Mouse (Mus musculus) embryonic stem cell, embryonic (primary cell): ENCODE data around the gene Defb15.
"Not testable (repeated sequence)": the region's sequence is repeated elsewhere in the genome, so short reads cannot be mapped to it uniquely, and the experiment has no call there.

ENCODE experiments used
- CTCF ChIA-PET, 4 experiments: fragments of 300-600 bp in 2 of 4; fragments of 350-600 bp in 2 of 4; sonication (Branson Sonifier 250); formaldehyde crosslinking; loops; one replicate each; lab custom pipeline; 2022; ENCODE audit warnings: inconsistent platforms in 2 of 4; lab: Charles Lee
- POLR2A ChIA-PET, 4 experiments: fragments of 300-600 bp in 2 of 4; fragments of 350-600 bp in 2 of 4; sonication (Branson Sonifier 250); formaldehyde crosslinking; loops; one replicate each; lab custom pipeline; 2022; ENCODE audit warnings: antibody characterized with exemption in 4 of 4, inconsistent platforms in 1 of 4; lab: Charles Lee

Defb15 gene

GRCm38 (mm10) chr8:21932610-21933009, at the start of gene Defb15:
TSS of gene Defb15 (minus strand) at chr8:21932710.
- ChIA-PET POLR2A (no interaction called here), CTCF (no interaction called here)

- ChIA-PET POLR2A (interaction anchor here in 3 of 4 experiments (1.0 to 1.6 kb wide), 5 partner anchors 20 to 224 kb away, joined by 3 to 6 read pairs (median 4); partner anchors contain the start of genes Alg11 (in 1 of the 3) and Ckap2 (in 1 of the 3)), CTCF (interaction anchor here (0.5 to 1.6 kb wide), 18 partner anchors 9 to 973 kb away, joined by 3 to 14 read pairs (median 3); partner anchors contain the start of gene Nek5 (in 1 of the 4))
Observed at GRCm38 (mm10) chr8:21981664-21982337, 49.3 kb upstream of the Defb15 start.

- ChIA-PET POLR2A (no interaction called here), CTCF (interaction anchor here in 1 of 4 experiments (0.7 kb wide), 1 partner anchor 806 kb away, joined by 3 read pairs; no protein-coding TSS in a partner anchor)
Observed at GRCm38 (mm10) chr8:21978193-21978592, 45.7 kb upstream of the Defb15 start.

GRCm38 (mm10) chr8:21969475-21969874, 37.0 kb upstream of the Defb15 start, which contains the start of gene Ccdc70:
TSS of gene Ccdc70 (plus strand) at chr8:21969775.
- ChIA-PET CTCF (no interaction called here), POLR2A (no interaction called here)

GRCm38 (mm10) chr8:21966646-21967045, 34.1 kb upstream of the Defb15 start:
- ChIA-PET POLR2A (no interaction called here), CTCF (no interaction called here)

- CTCF ChIA-PET, result interaction anchor here in 1 of 4 experiments (0.6 kb wide), 2 partner anchors 18 to 38 kb away, joined by 3 to 4 read pairs; no protein-coding TSS in a partner anchor
- POLR2A ChIA-PET, result no interaction called here
Observed at GRCm38 (mm10) chr8:21958414-21958813, 25.9 kb upstream of the Defb15 start, which contains the start of gene Fam90a1a. TSS of gene Fam90a1a (plus strand) at chr8:21958714.

GRCm38 (mm10) chr8:21956336-21956735, 23.8 kb upstream of the Defb15 start:
- ChIA-PET CTCF (interaction anchor here in 2 of 4 experiments (1.3 kb wide), 2 partner anchors 200 kb away, joined by 3 to 6 read pairs; no protein-coding TSS in a partner anchor), POLR2A (interaction anchor here in 2 of 4 experiments (0.5 to 1.2 kb wide), 2 partner anchors 8 to 210 kb away, joined by 3 to 4 read pairs; partner anchors contain the start of gene Nek3 (in 1 of the 2))

GRCm38 (mm10) chr8:21955321-21955720, 22.8 kb upstream of the Defb15 start:
- ChIA-PET POLR2A (interaction anchor here in 1 of 4 experiments (1.2 kb wide), 1 partner anchor 9 kb away, joined by 3 read pairs; no protein-coding TSS in a partner anchor), CTCF (interaction anchor here in 2 of 4 experiments (1.3 kb wide), 2 partner anchors 199 kb away, joined by 3 to 6 read pairs; no protein-coding TSS in a partner anchor)

- POLR2A ChIA-PET, result interaction anchor here in 1 of 4 experiments (0.6 to 1.1 kb wide), 2 partner anchors 20 to 79 kb away, joined by 3 read pairs; no protein-coding TSS in a partner anchor
Observed at GRCm38 (mm10) chr8:21947311-21948017, 15.0 kb upstream of the Defb15 start.

GRCm38 (mm10) chr8:21946462-21946861, 14.0 kb upstream of the Defb15 start, which contains the start of gene Defb13:
TSS of gene Defb13 (plus strand) at chr8:21946762.
- POLR2A ChIA-PET, result no interaction called here

More at GRCm38 (mm10) chr8:21947311-21948017, 15.0 kb upstream of the Defb15 start:
- CTCF ChIA-PET, result interaction anchor here in 2 of 4 experiments (0.5 to 0.8 kb wide), 2 partner anchors 85 to 177 kb away, joined by 3 read pairs; partner anchors contain the start of gene Nek5 (in 1 of the 2)

GRCm38 (mm10) chr8:21938052-21938451, 5.5 kb upstream of the Defb15 start, which contains the start of gene Defb35:
TSS of gene Defb35 (plus strand) at chr8:21938352.
- CTCF ChIA-PET, POLR2A ChIA-PET: not testable (repeated sequence)

More at GRCm38 (mm10) chr8:21946462-21946861, 14.0 kb upstream of the Defb15 start, which contains the start of gene Defb13:
- CTCF ChIA-PET, result no interaction called here

- CTCF ChIA-PET, POLR2A ChIA-PET: not testable (repeated sequence)
Observed at GRCm38 (mm10) chr8:21930754-21931153, 1.8 kb downstream of the Defb15 start.

GRCm38 (mm10) chr8:21915625-21916024, 16.9 kb downstream of the Defb15 start:
- ChIA-PET CTCF (no interaction called here), POLR2A (interaction anchor here in 1 of 4 experiments (0.6 kb wide), 1 partner anchor 12 kb away, joined by 5 read pairs; no protein-coding TSS in a partner anchor)

- CTCF ChIA-PET, result no interaction called here
- POLR2A ChIA-PET, result no interaction called here
Observed at GRCm38 (mm10) chr8:21912554-21912953, 20.0 kb downstream of the Defb15 start.

- POLR2A ChIA-PET, result no interaction called here
- CTCF ChIA-PET, result no interaction called here
Observed at GRCm38 (mm10) chr8:21911931-21912330, 20.6 kb downstream of the Defb15 start.

GRCm38 (mm10) chr8:21906290-21906689, 26.2 kb downstream of the Defb15 start, which contains the start of gene Defb11:
TSS of gene Defb11 (minus strand) at chr8:21906412.
- POLR2A ChIA-PET, CTCF ChIA-PET: not testable (repeated sequence)

- POLR2A ChIA-PET, result interaction anchor here in 1 of 4 experiments (0.6 kb wide), 1 partner anchor 473 kb away, joined by 3 read pairs; no protein-coding TSS in a partner anchor
- CTCF ChIA-PET, result not testable (repeated sequence)
Observed at GRCm38 (mm10) chr8:21885321-21885720, 47.2 kb downstream of the Defb15 start, which contains the start of gene Defb9. TSS of gene Defb9 (minus strand) at chr8:21885421.
